Mouse (Mus musculus) gastrocnemius, postnatal 36 days (tissue): ENCODE measurements around the gene Dcaf6. TPM values are rescaled to one million over a fixed set of nuclear protein-coding genes. Genes with fewer than 3 reads are reported as not detected.
A peak's percentile ranks its signal among the peaks of the same experiment; 100 is the strongest.

ENCODE experiments used
- DNase-seq, 2 experiments: peaks; one replicate each; pipeline ENCODE4 v3.0.0; 2022
- intact Hi-C: fragments of 180-260 bp; cut with DNase I; formaldehyde crosslinking; loops from one replicate; pipeline ENCODE4 v1.15.1; 2025
- long read RNA-seq, 2 experiments: library from polyadenylated mRNA; stranded (forward); transcript quantifications; one replicate each; pipeline ENCODE4 v2.0.0; 2021
- total RNA-seq, 2 experiments: library from RNA; stranded (reverse); gene quantifications; 2 replicates each; pipeline ENCODE4 v1.2.3; 2021

Dcaf6 gene
- total RNA-seq, result 100 to 1,000 TPM; 254 to 275 TPM
- long read RNA-seq, experiment 1, full-length matches to known transcripts, result 4 of 320 reads
- long read RNA-seq, experiment 1, partial matches to known transcripts, result 12 of 320 reads
- long read RNA-seq, experiment 1, other reads (novel, unspliced or antisense), result 304 of 320 reads
- long read RNA-seq, experiment 2, full-length matches to known transcripts, result 6 of 291 reads
- long read RNA-seq, experiment 2, partial matches to known transcripts, result 12 of 291 reads
- long read RNA-seq, experiment 2, other reads (novel, unspliced or antisense), result 273 of 291 reads

- intact Hi-C loops, result no loop called here
- peak; percentile 100 for DNase-seq
Measured at GRCm38 (mm10) chr1:165460360-165460800, at the start of gene Dcaf6, which contains the start of gene Mpc2. TSS of gene Dcaf6 (minus strand) at chr1:165460475. TSS of gene Mpc2 (plus strand) at chr1:165460637.

GRCm38 (mm10) chr1:165506303-165506702, 46.0 kb upstream of the Dcaf6 start:
- DNase-seq, result no peak
- intact Hi-C loops, result loop anchor here (10.0 kb wide), 1 partner anchor 122 kb away; no protein-coding TSS in a partner anchor

GRCm38 (mm10) chr1:165503307-165504024, 43.2 kb upstream of the Dcaf6 start:
- peak; percentile 22 to 24 for DNase-seq
- intact Hi-C loops, result loop anchor here (5.0 to 10.0 kb wide), 2 partner anchors 36 to 119 kb away; no protein-coding TSS in a partner anchor

DNA sequence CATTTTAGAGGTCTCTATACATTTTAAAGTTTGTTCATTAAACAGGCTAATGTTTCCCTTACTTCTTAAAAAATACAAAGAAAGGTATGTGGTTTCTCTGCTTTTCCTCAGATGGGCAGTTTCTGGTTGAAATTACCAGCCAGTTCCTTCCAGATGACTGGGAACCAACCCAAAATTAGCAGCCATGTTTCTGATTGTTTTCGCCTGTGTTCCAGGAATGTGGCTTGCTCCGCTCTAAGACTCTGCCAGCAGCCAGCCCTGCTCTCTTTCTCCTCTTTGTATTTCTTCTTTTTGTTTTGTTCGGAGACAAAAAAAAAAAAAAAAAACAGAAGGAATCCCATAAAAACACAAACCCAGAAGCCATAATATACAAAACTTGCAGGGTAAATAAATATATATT, 38.6 kb upstream of the Dcaf6 start:
- no peak for DNase-seq
- intact Hi-C loops, result no loop called here

DNA sequence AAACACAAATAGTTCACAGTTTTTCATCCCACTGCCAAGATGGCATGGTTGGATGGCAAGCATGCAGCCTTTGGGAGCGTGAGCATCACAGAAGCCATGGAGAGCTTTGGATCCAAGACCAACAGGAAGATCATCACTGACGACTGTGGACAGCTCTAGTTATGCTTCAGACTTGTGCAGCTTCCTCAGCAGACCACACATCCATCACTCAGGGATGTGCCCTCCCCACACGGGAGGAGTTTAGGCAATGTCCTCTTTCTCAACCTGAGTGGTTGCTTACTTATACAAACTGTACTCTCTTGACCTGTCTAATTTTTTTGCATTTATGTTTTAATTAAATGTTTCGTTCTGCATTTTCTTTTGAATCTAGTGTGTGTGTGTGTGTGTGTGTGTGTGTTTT, 28.9 kb upstream of the Dcaf6 start:
- intact Hi-C loops, result no loop called here
- DNase-seq, result no peak

DNA sequence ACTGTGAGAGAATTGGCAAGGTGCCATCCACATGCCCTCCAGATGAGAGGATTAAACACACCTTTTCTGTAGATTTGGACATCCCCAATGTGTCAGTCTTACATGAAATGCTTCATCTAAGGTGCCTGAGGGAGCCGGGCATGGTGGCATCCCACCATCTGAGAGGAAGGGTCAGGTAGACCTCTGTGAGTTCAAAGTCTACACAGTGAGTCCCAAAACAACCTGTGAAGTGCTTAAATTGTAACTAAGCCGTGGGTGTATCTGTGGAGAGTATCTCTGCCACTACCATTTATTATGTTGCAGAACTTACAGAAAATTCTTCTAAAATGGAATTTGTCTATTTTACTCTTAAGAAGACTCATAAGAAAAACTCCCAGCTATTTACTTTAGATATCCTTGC, 25.8 kb upstream of the Dcaf6 start:
- intact Hi-C loops, result no loop called here
- DNase-seq, result no peak

DNA sequence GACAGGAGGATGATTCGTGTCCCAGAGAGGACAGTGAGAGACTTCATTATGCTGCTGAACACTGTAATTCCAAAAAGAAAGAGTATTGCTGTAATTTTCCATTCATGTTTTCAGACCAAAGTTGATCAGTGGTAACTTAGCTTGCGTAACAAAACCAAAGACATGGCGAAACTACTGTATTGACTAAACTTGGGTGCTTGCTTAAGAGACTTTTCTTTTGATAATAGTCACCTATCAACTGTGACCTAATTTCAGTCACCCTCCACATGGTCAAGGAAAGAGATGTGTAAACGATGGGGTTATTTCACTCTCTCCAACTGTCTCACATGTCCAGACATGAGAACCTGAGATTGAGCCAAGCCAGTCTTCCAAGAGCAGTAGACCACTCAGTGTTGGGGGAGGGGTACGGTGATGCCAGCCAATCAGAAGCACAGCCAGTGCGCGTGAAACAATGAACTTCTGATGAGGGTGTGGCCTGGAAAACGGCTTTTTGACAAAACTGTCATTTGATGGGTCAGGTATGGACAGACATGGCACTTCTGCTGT, 24.5 kb upstream of the Dcaf6 start, which contains the start of gene Adcy10:
Adcy10 (plus strand) TSS at position 496 of the 546 bp plus-strand sequence.
- no peak for DNase-seq
- intact Hi-C loops, result no loop called here

DNA sequence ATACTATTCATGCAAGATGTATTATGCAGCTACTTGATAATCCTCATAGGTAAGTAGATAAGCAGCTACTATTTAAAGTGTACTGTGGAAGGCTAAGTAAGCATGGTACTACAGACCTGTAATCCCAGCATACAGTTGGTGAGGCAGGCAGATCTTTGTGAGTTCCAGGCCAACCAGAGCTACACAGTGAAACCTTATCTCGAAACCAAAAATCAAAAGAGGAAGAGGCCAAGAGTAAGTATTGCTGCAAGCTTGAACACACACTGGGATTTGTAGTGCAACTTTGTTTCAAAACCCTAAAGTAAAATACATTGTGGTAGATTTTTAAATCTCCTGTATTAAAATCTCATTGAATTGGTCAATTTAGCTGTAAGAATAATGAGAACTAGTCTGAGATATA, 11.2 kb upstream of the Dcaf6 start:
- intact Hi-C loops, result no loop called here
- DNase-seq, result no peak

DNA sequence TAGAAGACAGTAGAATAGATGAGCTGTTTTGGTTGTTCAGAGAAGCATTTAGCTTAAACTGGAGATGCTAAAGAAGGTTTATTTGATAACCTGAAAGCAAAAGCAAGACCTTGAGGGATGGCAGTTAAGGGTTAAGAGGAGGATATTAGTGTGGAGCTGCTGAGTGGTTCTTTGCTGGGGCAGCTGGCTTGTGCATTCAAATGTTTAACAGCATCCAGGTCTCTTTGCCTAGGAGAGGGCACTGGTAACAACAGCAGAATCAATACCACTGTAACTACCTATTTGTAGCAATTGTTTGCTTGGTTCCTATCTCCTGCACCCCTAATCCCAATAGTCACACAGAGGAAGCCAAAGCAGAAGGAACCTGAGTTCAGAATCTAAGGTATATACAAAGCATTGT, 9.4 kb upstream of the Dcaf6 start:
- intact Hi-C loops, result loop anchor here (5.0 kb wide), 1 partner anchor 33 kb away; no protein-coding TSS in a partner anchor
- no peak for DNase-seq

DNA sequence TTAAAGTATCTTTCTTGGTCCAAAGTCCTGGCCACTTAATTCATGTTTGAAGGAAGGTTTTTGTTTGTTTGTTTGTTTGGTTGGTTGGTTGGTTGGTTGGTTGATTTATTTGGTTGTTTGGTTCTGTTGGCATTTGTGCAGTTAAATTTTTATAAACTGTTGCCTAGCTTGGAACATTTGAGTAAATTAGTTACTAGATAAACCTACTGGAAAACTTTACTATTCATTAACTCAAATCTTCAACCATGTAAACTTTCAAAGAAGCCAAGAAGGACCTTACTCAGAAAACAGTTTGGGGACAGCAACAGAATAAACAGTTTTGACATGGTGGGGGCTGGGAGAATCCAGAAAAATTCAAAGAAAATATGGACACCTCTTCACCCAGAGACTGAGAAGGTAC, 8.7 kb upstream of the Dcaf6 start:
- intact Hi-C loops, result loop anchor here (5.0 kb wide), 1 partner anchor 33 kb away; no protein-coding TSS in a partner anchor
- DNase-seq, result no peak

DNA sequence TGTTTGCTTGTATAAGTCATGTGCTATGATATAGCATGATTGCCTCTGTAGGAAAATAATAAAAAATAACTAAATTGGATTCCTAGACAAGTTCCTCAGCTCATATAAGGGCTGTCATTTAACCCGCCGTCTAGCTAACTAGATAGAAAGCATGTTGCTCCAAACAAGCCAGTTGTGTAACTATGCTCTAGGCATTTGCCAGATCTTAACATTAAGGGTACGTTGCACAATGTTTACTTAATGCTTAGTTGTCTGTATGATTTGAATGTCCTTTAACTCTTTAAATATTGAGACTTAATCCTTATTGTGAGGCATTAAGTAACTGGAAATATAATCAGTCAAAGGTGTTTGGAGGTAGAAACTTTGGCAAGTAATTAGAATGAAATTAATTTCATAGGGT, 4.3 kb upstream of the Dcaf6 start:
- no peak for DNase-seq

DNA sequence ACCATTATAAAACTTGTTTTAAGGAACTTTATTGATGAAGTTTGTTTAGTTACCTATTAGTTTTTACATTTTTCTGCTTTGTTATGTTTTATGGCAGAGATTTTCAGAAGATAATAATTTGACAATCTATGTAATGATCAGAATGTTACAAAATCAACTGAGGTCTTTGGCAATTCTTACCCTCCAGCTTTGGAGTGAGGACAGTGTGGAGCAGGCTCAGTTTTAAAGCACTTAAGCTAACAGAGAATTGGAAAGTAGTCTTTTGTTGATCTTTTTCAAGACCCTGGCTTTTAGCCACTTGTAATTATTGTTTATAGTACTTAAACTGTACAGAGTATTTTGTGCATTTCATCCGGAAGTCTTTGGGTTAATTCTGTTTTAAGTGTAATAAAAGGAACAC, 2.6 kb upstream of the Dcaf6 start:
- intact Hi-C loops, result no loop called here

More for the DNA sequence above, 4.3 kb upstream of the Dcaf6 start:
- intact Hi-C loops, result no loop called here

DNA sequence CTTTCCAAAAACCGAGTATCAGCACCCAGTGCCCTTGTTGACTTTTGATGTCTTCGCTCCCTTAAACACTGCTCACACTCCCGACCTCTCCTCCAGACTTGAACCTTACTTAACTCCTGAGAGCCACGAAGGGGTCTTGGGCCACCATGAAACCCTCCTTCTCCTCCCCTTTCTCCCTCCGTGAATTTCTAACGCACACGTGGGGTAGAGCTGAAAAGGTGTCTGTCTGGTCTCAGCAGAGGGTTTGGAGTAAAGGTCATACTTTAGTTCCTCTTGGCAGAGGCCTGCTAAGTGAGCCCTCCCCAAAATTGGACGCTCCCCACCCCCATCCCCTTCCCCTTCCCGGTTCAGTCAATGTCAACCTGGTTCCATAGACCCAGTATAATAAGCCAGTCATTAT, 1.4 kb upstream of the Dcaf6 start:
- intact Hi-C loops, result no loop called here
- peak in 1 of 2 experiments; percentile 16 for DNase-seq

More for the DNA sequence above, 2.6 kb upstream of the Dcaf6 start:
- no peak for DNase-seq

DNA sequence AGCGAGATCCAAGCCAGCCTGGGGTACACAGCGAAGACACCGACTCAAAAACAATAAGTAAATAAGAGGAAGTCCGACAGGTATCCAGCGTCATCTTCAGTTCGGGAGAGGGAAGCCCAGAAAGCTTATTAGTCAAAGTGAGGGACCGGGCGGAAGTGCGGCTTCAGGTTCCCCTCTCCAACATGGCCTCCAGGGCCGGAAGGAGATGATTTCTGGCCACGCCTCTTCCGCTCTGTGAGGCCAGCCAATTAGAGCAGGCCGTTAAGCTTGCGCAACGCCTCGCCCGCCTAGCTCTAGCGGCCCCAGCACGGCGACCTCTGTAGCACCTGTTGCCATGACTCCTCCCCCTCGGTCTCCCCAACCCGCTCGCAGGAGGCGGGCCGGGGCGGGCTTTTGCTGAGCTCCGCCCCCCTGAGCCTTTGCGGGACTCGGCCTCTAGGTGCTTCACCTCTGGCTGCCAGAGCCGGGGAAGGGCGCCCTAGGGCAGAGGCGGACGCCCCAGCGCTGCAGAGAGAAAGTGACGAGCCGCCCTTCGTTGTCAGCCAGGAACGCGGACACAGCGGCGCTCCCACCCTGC, 614 bp upstream of the Dcaf6 start:
- DNase-seq, result peak; percentile 97 to 98
- intact Hi-C loops, result no loop called here

GRCm38 (mm10) chr1:165459503-165460181, 633 bp downstream of the Dcaf6 start:
- peak; percentile 69 to 72 for DNase-seq
- intact Hi-C loops, result loop anchor here (5.0 kb wide), 1 partner anchor 183 kb away; no protein-coding TSS in a partner anchor

DNA sequence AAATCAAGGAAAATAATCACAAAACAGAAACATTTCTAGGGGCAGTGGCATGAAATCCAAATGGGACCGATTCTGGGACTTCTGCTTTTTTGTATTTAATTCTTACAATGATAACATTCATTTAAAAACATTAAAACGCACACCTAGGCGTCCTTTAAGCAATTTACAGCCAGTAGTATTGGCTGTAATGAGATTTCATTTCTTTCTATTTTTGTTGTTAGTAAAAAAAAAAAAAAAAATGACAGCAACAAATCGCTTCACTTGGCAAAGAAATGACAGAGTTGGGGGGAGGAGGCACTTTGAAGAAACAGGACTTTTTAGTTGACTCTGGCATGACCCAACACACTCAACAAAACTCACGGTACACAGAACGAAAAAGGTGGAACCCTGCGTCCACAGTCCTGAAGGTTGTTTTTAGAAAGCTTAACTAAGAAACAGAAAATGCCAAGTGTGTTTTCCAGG, 1.2 kb downstream of the Dcaf6 start:
- intact Hi-C loops, result loop anchor here (5.0 kb wide), 1 partner anchor 183 kb away; no protein-coding TSS in a partner anchor

DNA sequence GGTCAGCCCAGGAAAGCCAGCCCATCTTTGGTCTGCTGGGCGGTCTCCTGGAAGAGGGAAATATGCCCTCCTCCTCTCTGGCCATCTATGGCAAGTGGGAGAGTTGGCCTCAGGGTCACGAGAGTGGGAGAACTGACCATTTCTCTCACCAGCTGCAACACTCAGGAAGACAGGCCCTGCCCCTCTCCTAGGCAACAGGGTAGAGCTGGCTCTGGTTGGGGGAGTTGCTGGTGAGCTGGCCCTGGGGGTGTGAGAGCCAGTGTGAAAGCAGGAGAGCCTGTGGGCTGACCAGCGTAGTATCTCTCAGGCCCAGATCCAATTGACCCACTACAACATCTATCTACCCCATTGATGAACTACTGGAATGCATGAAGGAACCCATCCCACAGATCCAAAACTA, 18.6 kb downstream of the Dcaf6 start:
- no peak for DNase-seq
- intact Hi-C loops, result no loop called here

More for the DNA sequence above, 1.2 kb downstream of the Dcaf6 start:
- DNase-seq, result no peak

- intact Hi-C loops, result no loop called here
Measured at GRCm38 (mm10) chr1:165441201-165441600, 19.1 kb downstream of the Dcaf6 start.

GRCm38 (mm10) chr1:165440788-165441187, 19.5 kb downstream of the Dcaf6 start:
- DNase-seq, result no peak
- intact Hi-C loops, result no loop called here

More at GRCm38 (mm10) chr1:165441201-165441600, 19.1 kb downstream of the Dcaf6 start:
- no peak for DNase-seq
